Mouse (Mus musculus) G1E (cell line): ENCODE results near the gene Inpp5a. TPM values are rescaled to one million over a fixed set of nuclear protein-coding genes. Genes with fewer than 3 reads are reported as not detected.

Experiments used
- ATAC-seq: 2 replicates; pipeline ENCODE4 v1.8.0; 2016; ENCODE audit warnings: mild to moderate bottlenecking; ENCODE audit not compliant: insufficient number of reproducible peaks, poor library complexity, low FRiP score, severe bottlenecking; ENCODE audit errors: extremely low read depth
- DNase-seq: peaks from one replicate; pipeline ENCODE4 v3.0.0; 2012; ENCODE audit warnings: low spot score
- H3K27me3 ChIP-seq: 2 replicates; pipeline ENCODE4 v1.6.1; 2012; ENCODE audit warnings: mild to moderate bottlenecking, low read length, inconsistent platforms; ENCODE audit not compliant: insufficient read depth
- H3K36me3 ChIP-seq: replicated peaks from 2 replicates; pipeline ENCODE3; 2012; ENCODE audit warnings: mild to moderate bottlenecking, inconsistent platforms
- H3K4me1 ChIP-seq: 2 replicates; pipeline ENCODE4 v1.6.1; 2012; ENCODE audit warnings: low read depth, low read length, inconsistent platforms, mixed read lengths; ENCODE audit not compliant: insufficient read depth
- H3K4me3 ChIP-seq: 2 replicates; pipeline ENCODE4 v1.5.1; 2012; ENCODE audit warnings: low read depth, mild to moderate bottlenecking, inconsistent platforms, low read length, moderate library complexity, mixed read lengths
- H3K9me3 ChIP-seq: replicated peaks from 2 replicates; pipeline ENCODE4 v1.6.1; 2012; ENCODE audit warnings: inconsistent platforms
- CTCF ChIP-seq: IDR thresholded peaks from 2 replicates; pipeline ENCODE4 v1.5.1; 2012; ENCODE audit warnings: low read depth, low read length, inconsistent platforms, mixed read lengths
- GATA1 ChIP-seq: IDR thresholded peaks from 2 replicates; pipeline ENCODE4 v1.6.1; 2012; ENCODE audit warnings: borderline replicate concordance, low read length, inconsistent platforms, mixed read lengths
- GATA2 ChIP-seq: IDR thresholded peaks from 2 replicates; pipeline ENCODE4 v1.6.1; 2012; ENCODE audit warnings: low read depth, low read length, inconsistent platforms, borderline replicate concordance
- POLR2AphosphoS5 ChIP-seq: IDR thresholded peaks from 2 replicates; pipeline ENCODE4 v1.6.1; 2012; ENCODE audit warnings: low read depth, low read length, inconsistent platforms; ENCODE audit not compliant: insufficient replicate concordance
- TAL1 ChIP-seq: conservative IDR thresholded peaks from 2 replicates; pipeline ENCODE4 v1.6.1; 2012; ENCODE audit warnings: low read depth, low read length, inconsistent platforms, mixed read lengths
- polyA plus RNA-seq: library from polyadenylated mRNA; stranded (reverse); fragments of >175 nt; gene quantifications from 2 replicates; pipeline ENCODE4 v1.2.3, GENCODE M21; 2012
- total RNA-seq, 2 experiments: library from RNA; stranded (forward) in 1 of 2; stranded (reverse) in 1 of 2; fragments of 200-1000 nt in 1 of 2; fragments of >200 nt in 1 of 2; fragmentation: Nextera tagmentation in 1 of 2; gene quantifications; 2 replicates each; pipeline ENCODE4 v1.2.3; 2014 to 2017

Gene Inpp5a
- total and polyA plus RNA-seq, 3 experiments = 1.2 to 5.6 (median 2.5) TPM

DNA sequence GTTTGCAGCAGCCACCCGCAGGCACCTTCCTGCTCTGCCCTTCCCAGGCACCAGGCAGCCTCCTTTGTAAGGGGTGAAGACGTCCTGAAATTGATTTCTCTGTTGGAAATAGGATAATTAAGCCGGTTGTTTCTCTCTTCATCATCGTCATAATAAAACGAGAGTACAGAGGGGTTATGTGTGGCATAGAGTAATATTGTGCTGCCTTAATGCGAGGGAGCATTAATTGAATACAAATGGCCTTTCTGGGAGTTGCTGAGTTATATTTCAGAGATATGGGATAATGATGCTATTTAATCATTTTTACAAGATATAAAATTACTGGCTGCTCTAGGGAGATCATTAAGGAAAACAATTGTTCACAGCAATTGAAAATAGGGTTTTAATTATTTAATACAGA lies 206.4 kb downstream of the Inpp5a start:
- Histone ChIP-seq H3K9me3 (peaks cover 41% of the 10 kb centered on the region), H3K4me3 (no peak overlapping the region), H3K4me1 (no peaks in the 10 kb centered on the region; the same call in 1 of the 2 replicates), H3K27me3 (no peaks in the 10 kb centered on the region), H3K36me3 (no peaks in the 10 kb centered on the region)
- DNase-seq (no peak), ATAC-seq (no peak)
- TF ChIP-seq POLR2AphosphoS5 (no peak), TAL1 (no peak), GATA1 (no peak), CTCF (no peak)

DNA sequence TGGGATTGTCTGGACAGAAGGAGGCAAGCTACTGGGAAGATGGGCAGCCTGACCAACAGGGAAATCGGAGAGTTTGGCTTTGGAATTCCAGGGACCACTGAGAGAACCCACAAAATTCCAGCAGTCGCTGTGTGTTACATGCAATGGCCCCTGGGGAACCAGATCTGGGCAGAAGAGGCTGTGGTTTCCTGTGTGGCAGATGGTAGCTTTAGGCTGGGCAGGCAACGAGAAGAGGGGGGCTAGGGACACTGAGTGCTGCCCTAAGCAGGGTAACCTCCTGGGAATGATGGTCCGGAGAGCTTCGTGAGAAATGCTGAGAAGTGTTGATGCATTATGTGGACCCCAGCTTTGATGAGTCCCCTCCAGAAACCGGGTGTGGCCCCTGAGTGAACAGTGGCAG lies 207.0 kb downstream of the Inpp5a start:
- no peak for ATAC-seq
- peaks cover 39% of the 10 kb centered on the region for H3K9me3 ChIP-seq

DNA sequence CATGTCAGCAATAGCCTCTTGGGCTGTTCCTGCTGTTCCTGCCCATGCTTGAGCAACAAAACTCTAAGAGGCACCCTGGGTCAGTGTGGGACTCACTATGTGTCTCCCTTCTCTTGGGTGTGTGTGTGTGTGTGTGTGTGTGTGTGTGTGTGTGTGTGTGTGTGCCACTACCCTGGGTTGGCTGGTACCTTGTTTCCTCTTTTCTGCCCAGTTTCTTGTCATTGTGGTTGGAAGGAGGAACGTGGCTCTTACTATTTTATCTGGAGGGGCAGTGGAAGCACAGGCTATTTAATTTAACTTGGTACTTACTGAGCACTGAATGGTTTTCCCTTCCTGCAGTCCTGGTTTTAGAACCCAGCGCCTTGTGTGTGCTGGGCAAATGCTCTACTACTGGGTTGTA lies 221.4 kb downstream of the Inpp5a start:
- no peak for DNase-seq
- no peaks in the 10 kb centered on the region for H3K4me1 ChIP-seq
- peaks cover 56% of the 10 kb centered on the region for H3K9me3 ChIP-seq
- no peak for TF ChIP-seq GATA2
- no peak for TF ChIP-seq CTCF
- no peak for TF ChIP-seq POLR2AphosphoS5
- no peak for TF ChIP-seq TAL1
- TF ChIP-seq GATA1 = no peak
- H3K36me3 ChIP-seq = no peaks in the 10 kb centered on the region
- ATAC-seq = no peak
- H3K27me3 ChIP-seq = peaks cover 6% of the 10 kb centered on the region
- no peak overlapping the region for H3K4me3 ChIP-seq

More for the DNA sequence above, 207.0 kb downstream of the Inpp5a start:
- Histone ChIP-seq H3K4me1 (no peaks in the 10 kb centered on the region; the same call in 1 of the 2 replicates), H3K36me3 (no peaks in the 10 kb centered on the region), H3K4me3 (no peak overlapping the region), H3K27me3 (no peaks in the 10 kb centered on the region)
- no peak for TF ChIP-seq TAL1
- TF ChIP-seq GATA1 = no peak
- TF ChIP-seq GATA2 = no peak
- no peak for TF ChIP-seq POLR2AphosphoS5
- TF ChIP-seq CTCF = no peak
- no peak for DNase-seq

DNA sequence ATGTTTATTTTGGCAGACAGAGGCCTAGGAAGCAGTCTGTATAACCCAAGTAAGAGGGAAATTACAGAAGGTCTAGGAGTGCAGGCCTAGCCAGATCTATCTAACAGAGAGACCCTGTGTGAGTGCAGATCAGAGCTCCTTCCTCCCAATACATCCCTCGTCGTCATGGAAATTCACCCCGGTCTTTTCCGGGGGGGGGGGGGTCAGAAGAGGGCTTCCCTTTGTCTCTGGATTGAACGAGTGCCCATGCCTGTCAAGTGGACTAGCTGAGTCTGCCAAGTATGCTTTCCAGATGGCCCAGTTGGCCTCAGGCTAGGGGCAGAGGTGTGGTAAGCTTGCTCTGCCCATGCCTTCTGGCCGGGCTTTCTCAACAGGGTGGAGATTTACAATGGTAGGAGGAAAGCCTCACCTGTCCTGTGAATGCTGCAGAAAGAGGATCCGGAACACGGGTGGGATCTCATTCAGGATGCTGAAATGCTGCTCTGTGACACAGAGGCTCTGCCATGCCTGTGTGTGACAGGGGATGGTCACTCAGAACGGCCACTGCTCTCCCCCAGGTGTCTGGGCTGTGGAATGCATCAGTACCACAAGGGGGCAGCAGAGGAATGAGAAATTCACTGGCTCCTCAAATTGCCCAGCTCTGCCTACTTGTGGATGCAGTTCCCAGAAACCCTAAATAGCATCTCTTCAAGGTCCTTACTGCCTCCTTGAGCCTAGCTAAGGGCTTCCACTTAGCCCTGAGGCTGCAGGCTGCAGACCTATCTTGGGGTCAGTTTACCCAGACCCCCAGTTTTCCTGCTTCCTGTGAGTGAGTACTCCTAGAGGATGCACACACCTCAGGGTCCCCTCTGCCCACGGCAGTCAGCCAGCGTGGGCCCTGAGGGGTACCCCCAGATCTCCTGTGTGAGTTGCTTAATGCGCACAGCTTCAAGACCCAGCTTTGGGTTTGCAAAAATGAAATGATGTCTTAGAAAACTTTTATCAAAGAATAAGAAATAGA lies 227.2 kb downstream of the Inpp5a start:
- no peaks in the 10 kb centered on the region for H3K36me3 ChIP-seq
- H3K27me3 ChIP-seq = peaks cover 17% of the 10 kb centered on the region
- no peak overlapping the region for H3K4me3 ChIP-seq
- TF ChIP-seq TAL1 (no peak), GATA2 (no peak), CTCF (peak; percentile 39)
- H3K9me3 ChIP-seq = peaks cover 69% of the 10 kb centered on the region
- DNase-seq (peak; percentile 13), ATAC-seq (no peak)
- H3K4me1 ChIP-seq = no peaks in the 10 kb centered on the region

DNA sequence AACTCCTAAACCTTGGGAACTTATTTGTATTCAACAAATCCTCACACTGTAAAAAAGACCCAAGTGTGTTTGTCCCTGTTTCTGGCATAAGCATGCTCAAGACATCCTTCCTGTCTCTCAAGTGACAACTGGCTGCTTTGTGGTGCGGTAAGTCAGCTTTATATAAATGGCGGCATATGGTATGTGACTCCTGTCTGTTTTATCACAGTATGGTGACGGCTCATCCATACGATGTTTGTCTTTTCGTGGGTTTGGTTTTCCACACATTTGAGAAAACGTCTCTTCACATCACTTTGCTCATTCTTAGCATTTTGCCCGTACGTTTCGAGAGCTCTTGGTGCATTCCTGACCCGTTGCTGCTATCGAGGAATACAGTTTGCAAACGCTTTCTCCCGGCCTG lies 233.7 kb downstream of the Inpp5a start:
- Histone ChIP-seq H3K36me3 (no peaks in the 10 kb centered on the region), H3K4me3 (no peak overlapping the region), H3K4me1 (no peaks in the 10 kb centered on the region), H3K27me3 (peaks cover 10% of the 10 kb centered on the region; the same call in 1 of the 2 replicates), H3K9me3 (peaks cover 40% of the 10 kb centered on the region)
- ATAC-seq (no peak), DNase-seq (no peak)
- TF ChIP-seq GATA2 = no peak
- no peak for TF ChIP-seq GATA1
- no peak for TF ChIP-seq CTCF
- TF ChIP-seq TAL1 = no peak
- no peak for TF ChIP-seq POLR2AphosphoS5

DNA sequence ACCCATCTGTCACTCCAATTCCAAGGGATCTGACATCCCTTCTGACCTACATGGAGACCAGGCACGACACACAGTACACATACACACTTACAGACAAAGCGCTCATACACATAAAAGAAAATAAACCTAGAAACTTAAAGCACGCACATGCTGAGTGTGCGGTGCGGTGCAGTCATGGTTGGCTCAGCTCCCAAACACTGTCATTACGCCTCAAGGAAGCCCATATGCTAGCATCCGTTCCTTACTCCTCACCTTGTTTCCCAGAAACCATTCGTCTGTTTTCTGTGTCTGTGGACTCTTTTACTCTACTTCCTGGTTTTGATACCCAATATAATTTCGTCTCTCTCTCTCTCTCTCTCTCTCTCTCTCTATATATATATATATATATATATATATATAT lies 236.2 kb downstream of the Inpp5a start:
- H3K27me3 ChIP-seq = peaks cover 4% of the 10 kb centered on the region; the same call in 1 of the 2 replicates
- DNase-seq = no peak
- H3K4me1 ChIP-seq = no peaks in the 10 kb centered on the region
- H3K4me3 ChIP-seq = no peak overlapping the region
- H3K9me3 ChIP-seq = peaks cover 34% of the 10 kb centered on the region
- H3K36me3 ChIP-seq = no peaks in the 10 kb centered on the region
- no peak for ATAC-seq
- TF ChIP-seq POLR2AphosphoS5 = no peak
- TF ChIP-seq GATA1 = no peak
- no peak for TF ChIP-seq CTCF
- TF ChIP-seq TAL1 = no peak
- TF ChIP-seq GATA2 = no peak

Other genes starting within 250 kb of the Inpp5a start
- not detected in 2 replicates for gene Lrrc27, start 176.1 kb upstream of the Inpp5a start, total RNA-seq (2014; fragmentation: Nextera tagmentation)
- 0.70 and 1.0 TPM in 2 replicates for gene Lrrc27, start 176.1 kb upstream of the Inpp5a start, total RNA-seq (2017)
- gene Lrrc27, start 176.1 kb upstream of the Inpp5a start, polyA plus RNA-seq = not detected in 2 replicates
- gene Stk32c, start 175.8 kb upstream of the Inpp5a start, total RNA-seq (2014; fragmentation: Nextera tagmentation) = not detected in 2 replicates
- gene Stk32c, start 175.8 kb upstream of the Inpp5a start, total RNA-seq (2017) = not detected in 2 replicates
- gene Stk32c, start 175.8 kb upstream of the Inpp5a start, polyA plus RNA-seq = not detected in 2 replicates
- not detected in 2 replicates for gene Pwwp2b, start 140.6 kb upstream of the Inpp5a start, total RNA-seq (2014; fragmentation: Nextera tagmentation)
- gene Pwwp2b, start 140.6 kb upstream of the Inpp5a start, total RNA-seq (2017) = 0.05 TPM in 1 of 2 replicates, not detected in the other
- gene Pwwp2b, start 140.6 kb upstream of the Inpp5a start, polyA plus RNA-seq = 0.01 TPM in 1 of 2 replicates, not detected in the other
- not detected in 2 replicates for gene Nkx6-2, start 193.7 kb downstream of the Inpp5a start, total RNA-seq (2014; fragmentation: Nextera tagmentation)
- gene Nkx6-2, start 193.7 kb downstream of the Inpp5a start, total RNA-seq (2017) = not detected in 2 replicates
- not detected in 2 replicates for gene Nkx6-2, start 193.7 kb downstream of the Inpp5a start, polyA plus RNA-seq